Mouse (Mus musculus) heart, adult 18-20 months (tissue): ENCODE data around the gene Scamp2. TPM values are rescaled to one million over a fixed set of nuclear protein-coding genes. Genes with fewer than 3 reads are reported as not detected.

Source experiments
- DNase-seq, 2 experiments: peaks; one replicate each; pipeline ENCODE4 v3.0.0; 2021 to 2022; ENCODE audit warnings: mixed read lengths in 1 of 2
- total RNA-seq, 2 experiments: library from RNA; stranded (reverse); gene quantifications; 2 replicates each; pipeline ENCODE4 v1.2.3; 2021

Scamp2 gene
- total RNA-seq, 2 experiments from 2014 or later = 24.2 to 28.5 TPM

- DNase-seq = no peak
Observed at GRCm38 (mm10) chr9:57594174-57594509, 33.4 kb downstream of the Scamp2 start.

GRCm38 (mm10) chr9:57597265-57597664 is 36.5 kb downstream of the Scamp2 start:
- DNase-seq = no peak

DNA sequence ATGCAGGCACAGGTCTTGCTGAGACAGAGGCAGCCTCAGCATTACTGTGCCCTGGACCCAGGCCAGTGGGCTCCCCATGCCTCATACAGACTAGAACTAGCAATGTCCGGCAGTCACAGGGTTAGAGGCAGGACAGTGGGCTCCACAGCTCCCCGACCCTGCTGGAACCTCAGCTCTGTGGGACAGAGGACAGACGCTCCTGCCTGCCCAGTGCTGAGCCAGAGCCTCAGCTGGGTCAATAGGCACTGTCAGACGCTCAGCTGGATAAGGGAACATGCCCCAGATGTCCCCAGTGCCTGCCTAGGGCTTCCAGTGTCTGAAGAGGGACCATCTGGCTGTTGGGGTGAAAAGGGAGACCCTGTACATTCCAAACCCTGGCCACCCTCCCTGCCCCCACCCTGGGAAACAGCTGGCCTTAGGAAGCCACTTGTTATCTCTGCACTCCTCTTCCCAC is 37.2 kb downstream of the Scamp2 start:
- no peak for DNase-seq

DNA sequence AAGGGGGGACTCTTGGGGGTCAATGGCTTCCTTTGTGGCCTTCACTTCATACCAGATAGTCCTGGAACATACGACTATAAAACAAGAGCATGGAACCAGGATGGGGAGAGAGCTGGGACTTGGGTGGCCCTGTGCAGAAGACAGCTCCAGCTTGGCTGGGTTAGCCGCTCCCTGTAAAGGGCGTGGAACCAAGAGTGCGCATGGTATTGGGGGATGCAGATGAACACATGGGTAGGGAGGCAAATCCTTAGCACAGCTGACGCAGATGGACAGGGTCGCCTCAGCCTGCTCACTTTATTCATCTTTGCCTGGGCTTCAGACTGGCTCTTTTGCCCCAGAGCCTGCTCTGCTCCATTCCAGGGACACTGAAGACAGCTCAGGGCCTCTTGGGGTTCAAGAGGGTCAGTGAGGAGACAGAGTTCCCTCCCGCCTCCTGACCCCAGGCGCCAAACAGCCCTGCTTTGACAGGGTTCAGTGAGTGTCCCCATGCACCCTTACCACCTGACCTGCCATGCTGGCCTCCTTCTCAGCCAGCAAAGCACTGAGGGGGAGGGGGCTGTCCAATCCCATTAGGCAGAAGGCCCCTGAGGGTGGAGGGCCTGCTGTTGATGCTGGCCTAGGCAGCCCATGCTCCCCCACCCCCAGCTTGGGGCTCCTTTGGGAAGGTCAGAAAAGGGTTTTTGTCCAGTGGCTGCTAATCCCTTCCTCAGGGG is 38.3 kb downstream of the Scamp2 start:
- no peak for DNase-seq

- DNase-seq = no peak
Observed at GRCm38 (mm10) chr9:57600620-57601352, 40.0 kb downstream of the Scamp2 start.

- DNase-seq = no peak
Observed at GRCm38 (mm10) chr9:57601353-57601706, 40.6 kb downstream of the Scamp2 start.

DNA sequence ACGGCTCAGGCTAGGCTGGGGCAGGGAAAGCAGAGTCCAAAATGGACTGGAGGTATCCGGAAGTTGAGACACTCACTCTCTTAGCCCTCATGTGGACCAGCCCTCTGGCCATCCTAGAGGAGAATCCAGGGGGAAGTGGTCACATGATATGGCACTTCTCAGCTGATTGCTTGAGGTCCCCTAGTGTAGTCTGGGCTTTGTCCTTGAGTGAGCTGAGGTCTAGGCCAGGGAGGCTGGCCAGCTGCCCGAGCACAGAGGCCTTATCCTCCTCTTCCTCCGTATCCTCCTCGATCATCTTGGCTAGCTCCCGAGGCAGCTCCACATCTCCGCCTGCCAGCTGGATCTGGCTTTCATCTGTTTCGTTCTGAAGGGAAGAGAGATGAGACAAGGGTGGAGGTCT is 41.4 kb downstream of the Scamp2 start:
- no peak for DNase-seq

- DNase-seq = no peak
Observed at GRCm38 (mm10) chr9:57604875-57605274, 44.1 kb downstream of the Scamp2 start.

- DNase-seq = no peak
Observed at GRCm38 (mm10) chr9:57605503-57605902, 44.8 kb downstream of the Scamp2 start.

DNA sequence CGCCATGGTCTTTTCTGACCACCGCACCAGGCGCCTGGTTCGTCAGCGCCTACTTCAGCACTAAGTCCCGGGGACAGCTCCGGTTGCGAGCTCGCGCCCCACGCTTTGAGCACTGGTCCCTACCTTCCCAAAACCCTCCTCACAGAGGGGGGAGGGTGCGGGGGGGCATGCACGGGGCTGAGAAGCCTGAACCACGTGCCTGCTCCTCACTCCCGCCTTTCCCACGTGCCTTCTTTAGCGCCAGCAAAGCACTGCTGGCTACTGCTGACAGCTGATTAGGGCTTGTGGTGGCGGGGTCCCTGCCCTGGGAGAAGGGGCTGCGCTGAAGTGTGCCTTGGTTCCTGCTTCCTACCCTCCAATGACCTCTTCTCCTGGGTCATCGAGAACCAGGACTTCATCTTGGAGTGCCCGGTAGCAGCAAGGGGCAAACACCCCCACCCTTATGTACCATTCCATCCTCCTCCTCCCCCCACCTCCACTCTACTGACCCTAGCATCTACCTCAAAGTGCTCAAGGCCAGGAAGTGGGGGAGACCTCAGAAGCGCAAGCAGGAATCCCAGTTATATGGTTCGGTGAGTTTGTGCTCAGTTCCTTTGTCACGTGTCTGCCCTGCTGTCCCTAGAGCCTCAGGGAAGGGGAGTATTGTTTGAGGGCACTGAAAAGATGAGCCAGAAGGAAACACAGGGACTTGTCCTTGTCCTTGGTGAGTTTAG is 45.6 kb downstream of the Scamp2 start, which contains the start of gene Cplx3:
Gene Cplx3, minus strand, starts transcription at position 143 of the 713 bp plus-strand sequence.
- DNase-seq = peak in 1 of 2 experiments; percentile 54

DNA sequence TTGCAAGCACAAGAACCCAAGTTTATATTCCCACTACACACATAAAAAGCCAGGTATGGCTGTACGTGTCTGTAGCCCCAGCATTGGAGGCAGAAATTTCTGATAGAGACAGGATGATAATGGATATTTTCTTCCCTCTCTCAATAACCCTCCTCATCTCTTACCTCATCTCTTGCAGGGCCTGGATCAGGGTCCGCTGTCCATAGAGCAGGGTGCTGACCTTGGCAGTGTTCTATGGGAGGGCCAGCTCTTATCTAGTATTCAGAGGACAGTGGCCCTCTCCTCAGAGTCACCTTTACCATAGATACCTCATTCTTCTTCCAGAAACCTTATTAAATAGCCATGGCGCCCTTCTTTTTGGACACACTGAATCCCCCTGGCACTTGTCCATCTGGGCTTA is 49.1 kb downstream of the Scamp2 start:
- DNase-seq = no peak

GRCm38 (mm10) chr9:57610359-57610826 is 49.6 kb downstream of the Scamp2 start:
- DNase-seq = no peak

GRCm38 (mm10) chr9:57612587-57612986 is 51.8 kb downstream of the Scamp2 start:
- no peak for DNase-seq

DNA sequence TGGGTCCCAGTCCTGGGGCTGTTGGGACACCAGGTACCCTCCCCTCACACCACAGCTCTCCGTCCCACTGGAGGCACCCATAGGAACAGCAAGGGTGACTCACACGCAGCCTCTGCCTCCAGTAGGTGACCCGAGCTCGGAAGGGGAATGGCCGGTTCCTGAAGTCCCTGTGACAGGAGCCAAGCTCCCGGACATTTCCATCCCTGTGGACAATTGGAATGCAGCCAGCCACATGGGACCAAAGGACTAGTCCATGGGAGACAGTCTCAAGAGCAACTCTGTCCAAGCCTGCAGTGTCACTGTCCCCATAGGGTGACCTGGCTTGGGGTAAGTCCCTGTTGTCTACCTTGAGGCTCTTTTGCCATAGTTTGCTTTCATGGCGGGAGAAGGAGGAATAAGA is 53.2 kb downstream of the Scamp2 start:
- no peak for DNase-seq

DNA sequence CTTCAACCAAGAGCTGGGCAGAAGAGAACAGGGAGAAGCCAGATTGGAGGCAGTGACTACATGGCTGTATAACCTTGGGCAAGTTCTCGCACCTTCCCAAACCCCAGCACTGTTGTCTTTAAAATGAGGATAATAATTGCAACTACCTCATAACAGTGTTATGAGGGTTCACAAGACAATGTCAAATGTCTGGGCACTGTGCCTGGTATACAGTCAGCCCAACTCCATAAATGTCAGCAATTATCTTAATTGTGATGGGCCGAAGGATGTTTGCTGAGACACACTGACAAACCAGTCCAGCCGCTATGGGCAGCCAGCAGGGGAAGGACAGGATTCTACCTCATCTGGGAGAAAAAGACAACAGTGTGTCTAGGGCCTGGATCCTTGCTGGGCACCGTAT is 54.0 kb downstream of the Scamp2 start:
- DNase-seq = no peak

DNA sequence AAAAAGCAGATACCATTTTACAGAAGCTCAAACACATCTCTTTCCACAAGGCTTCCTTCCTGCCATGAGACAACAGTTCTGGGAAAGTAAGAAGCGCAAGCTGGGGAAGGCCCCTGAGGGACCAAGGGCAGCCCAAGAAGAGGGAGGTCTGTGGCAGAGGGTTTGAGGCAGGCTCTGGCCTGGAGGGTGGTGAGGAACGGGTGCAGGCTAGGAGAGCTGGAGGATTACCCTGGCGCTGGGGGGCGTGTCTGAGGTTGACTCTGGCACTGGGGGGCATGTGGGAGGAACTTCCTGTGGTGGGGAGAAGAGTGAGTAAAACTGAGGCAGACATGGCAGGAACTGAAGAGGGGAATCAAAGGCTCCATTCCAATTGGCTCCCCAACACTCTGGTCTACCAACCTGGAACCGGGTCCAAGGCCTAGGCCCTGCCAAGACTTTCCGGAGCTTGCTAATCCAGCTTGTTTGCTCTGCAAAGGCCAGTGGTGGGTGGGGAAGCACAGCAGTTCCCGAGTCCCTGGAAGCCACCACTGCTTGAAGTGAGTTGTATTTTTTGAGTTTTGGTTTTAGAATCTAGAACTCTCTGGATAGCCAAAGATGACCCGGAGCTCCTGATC is 56.9 kb downstream of the Scamp2 start:
- no peak for DNase-seq

DNA sequence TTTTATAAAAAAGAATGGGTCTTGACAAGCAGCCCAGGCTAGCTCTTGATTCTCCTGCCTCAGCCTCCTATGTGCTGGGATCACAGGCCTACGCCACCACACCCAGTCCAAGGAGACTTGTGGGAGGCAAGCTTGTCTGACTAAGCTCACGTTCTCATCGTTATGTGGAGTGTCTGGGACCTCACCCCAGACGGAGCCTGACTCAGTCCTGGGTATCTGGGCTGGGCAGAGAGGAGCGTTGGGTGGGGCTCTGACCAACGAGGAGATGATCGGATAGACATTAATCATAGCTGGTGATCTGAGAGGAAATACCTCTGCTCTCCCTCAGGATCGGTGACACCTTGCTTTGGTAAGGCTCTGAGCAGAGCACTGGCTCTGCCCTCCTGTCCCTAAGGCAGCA is 58.1 kb downstream of the Scamp2 start:
- DNase-seq = no peak

DNA sequence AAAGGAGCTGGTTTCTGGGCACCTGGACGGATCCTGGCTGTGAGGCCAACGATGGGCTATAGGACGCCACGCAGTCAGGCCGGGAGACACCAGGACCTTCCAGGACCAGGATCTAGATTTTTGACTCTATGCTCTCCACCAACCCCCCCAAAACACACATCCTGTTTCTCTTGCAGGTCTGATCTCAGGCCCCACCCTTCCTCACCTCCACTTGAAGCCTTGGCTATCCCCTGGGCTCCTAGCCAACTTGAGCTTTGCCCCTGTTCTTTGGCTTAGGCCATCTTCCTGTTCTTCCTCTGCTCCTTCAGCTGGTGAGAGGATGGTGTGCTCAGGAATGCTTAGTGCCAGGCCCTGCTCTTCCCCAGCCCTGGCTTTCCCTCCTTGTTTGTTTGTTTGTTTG is 59.9 kb downstream of the Scamp2 start, which contains the start of gene Lman1l:
Gene Lman1l, minus strand, starts transcription at position 101 of the 400 bp plus-strand sequence.
- DNase-seq = no peak

GRCm38 (mm10) chr9:57624295-57624694 is 63.6 kb downstream of the Scamp2 start:
- no peak for DNase-seq

GRCm38 (mm10) chr9:57625674-57626500 is 65.1 kb downstream of the Scamp2 start:
- no peak for DNase-seq

DNA sequence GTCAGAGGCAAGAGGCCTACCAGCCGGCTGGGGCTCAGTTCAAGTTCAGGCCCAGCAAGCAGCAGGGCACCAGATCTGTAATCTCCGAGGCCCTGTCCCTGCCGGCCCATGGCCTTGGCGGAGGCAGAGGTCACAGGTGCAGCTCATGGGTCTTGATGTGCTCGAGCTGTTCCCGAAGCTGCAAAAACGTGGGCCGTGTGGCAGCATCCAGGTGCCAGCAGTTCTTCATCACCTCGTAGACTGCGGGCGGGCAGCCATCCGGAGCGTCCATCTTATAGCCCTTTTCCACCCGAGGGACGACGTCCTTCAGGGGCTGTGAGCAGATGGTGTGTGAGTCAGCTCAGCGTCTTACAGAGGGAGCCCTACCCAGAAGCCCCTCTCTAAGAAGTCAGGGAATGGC is 66.4 kb downstream of the Scamp2 start:
- no peak for DNase-seq

DNA sequence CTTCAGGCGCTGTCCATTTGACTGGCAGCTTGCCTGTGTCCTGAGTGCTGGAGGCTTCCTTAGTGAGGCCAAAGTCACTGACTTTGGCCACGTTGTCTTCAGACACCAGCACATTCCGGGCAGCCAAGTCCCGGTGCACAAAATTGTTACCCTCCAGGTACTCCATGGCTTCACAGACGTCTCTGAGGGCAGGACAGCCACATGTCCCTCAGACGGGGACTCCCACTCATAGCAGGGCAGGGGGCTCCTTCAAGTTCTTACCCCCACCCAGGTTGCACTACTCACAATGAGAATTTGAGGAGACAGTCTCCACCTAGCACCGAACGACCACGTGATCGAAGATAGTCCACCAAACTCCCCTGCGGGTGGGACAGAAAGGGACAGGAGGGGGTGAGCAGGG is 67.1 kb downstream of the Scamp2 start:
- no peak for DNase-seq
